Mouse (Mus musculus): Measurements from ENCODE around the gene Tsr2. TPM values are rescaled to one million over a fixed set of nuclear protein-coding genes. Genes with fewer than 3 reads are reported as not detected.

Gene Tsr2
- polyA plus RNA-seq, 1 experiment from 2014 or later, result 38.0 TPM

GRCm38 (mm10) chrX:151107301-151108067, 11.1 kb upstream of the Tsr2 start:
- Histone ChIP-seq H3K4me2 (no peak overlapping the region), H3K27me3 (ENCODE audit: insufficient read depth, low read length) (no peaks in the 10 kb centered on the region), H3K9ac (no peak overlapping the region), H3K9me3 (ENCODE audit: low read depth, low read length) (no peaks in the 10 kb centered on the region), H3K36me3 (ENCODE audit: insufficient read depth) (no peaks in the 10 kb centered on the region), H3K4me1 (ENCODE audit: insufficient read depth) (no peaks in the 10 kb centered on the region), H3K4me3 (ENCODE audit: low read depth, low read length) (no peak overlapping the region), H3K27ac (ENCODE audit: low read depth) (no peak overlapping the region)
- 51% methylated on average over 7 of the region's 7 CpGs for WGBS
- no peak for TF ChIP-seq CTCF (IDR thresholded peaks at IDR 0.05; ENCODE audit: low read depth)
- no peak for ATAC-seq (ENCODE audit: insufficient read depth)
- no peak for DNase-seq

- Histone ChIP-seq H3K27ac (ENCODE audit: low read depth) (no peak overlapping the region), H3K36me3 (ENCODE audit: insufficient read depth) (peaks cover 48% of the 10 kb centered on the region), H3K4me1 (ENCODE audit: insufficient read depth) (no peaks in the 10 kb centered on the region), H3K9me3 (ENCODE audit: low read depth, low read length) (no peaks in the 10 kb centered on the region), H3K27me3 (ENCODE audit: insufficient read depth, low read length) (no peaks in the 10 kb centered on the region), H3K4me3 (ENCODE audit: low read depth, low read length) (no peak overlapping the region), H3K9ac (no peak overlapping the region), H3K4me2 (no peak overlapping the region)
- no peak for ATAC-seq (ENCODE audit: insufficient read depth)
- TF ChIP-seq CTCF (IDR thresholded peaks at IDR 0.05; ENCODE audit: low read depth), result no peak
- DNase-seq, result no peak
- 70% methylated on average over 1 of the region's 1 CpGs for WGBS
Measured at GRCm38 (mm10) chrX:151087418-151087817, 8.9 kb downstream of the Tsr2 start.

DNA sequence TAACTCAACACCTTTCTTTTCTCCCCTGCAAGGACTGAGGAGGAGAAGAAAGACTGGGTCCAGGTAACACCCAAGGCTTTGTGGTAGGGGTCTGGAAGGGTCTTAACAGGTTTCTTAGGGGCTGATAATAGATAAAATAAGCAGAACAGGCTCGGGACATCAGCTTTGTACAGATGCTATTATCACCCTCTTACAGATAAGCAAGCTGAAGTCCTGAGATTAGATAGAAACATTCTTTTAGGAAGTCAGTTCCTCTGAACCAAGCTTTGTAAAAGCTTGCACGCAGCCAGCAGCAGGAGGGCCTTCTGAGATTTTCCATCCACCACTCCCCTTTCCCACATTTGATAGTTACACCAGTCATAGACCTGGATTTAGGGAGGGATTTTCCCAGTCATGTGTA, 10.7 kb downstream of the Tsr2 start:
- ATAC-seq (ENCODE audit: insufficient read depth), result no peak
- Histone ChIP-seq H3K4me1 (ENCODE audit: insufficient read depth) (no peaks in the 10 kb centered on the region), H3K27me3 (ENCODE audit: insufficient read depth, low read length) (no peaks in the 10 kb centered on the region), H3K27ac (ENCODE audit: low read depth) (no peak overlapping the region), H3K9ac (no peak overlapping the region), H3K4me2 (no peak overlapping the region), H3K36me3 (ENCODE audit: insufficient read depth) (peaks cover 44% of the 10 kb centered on the region), H3K4me3 (ENCODE audit: low read depth, low read length) (no peak overlapping the region), H3K9me3 (ENCODE audit: low read depth, low read length) (no peaks in the 10 kb centered on the region)
- no peak for DNase-seq
- TF ChIP-seq CTCF (IDR thresholded peaks at IDR 0.05; ENCODE audit: low read depth), result no peak
- 46% methylated on average over 2 of the region's 2 CpGs for WGBS

GRCm38 (mm10) chrX:151076941-151077485, 19.3 kb downstream of the Tsr2 start:
- no peaks in the 10 kb centered on the region for H3K9me3 ChIP-seq (ENCODE audit: low read depth, low read length)
- no peak for ATAC-seq (ENCODE audit: insufficient read depth)
- H3K4me1 ChIP-seq (ENCODE audit: insufficient read depth), result no peaks in the 10 kb centered on the region
- no peak for TF ChIP-seq CTCF (IDR thresholded peaks at IDR 0.05; ENCODE audit: low read depth)
- WGBS, result 80% methylated on average over 4 of the region's 4 CpGs
- no peak overlapping the region for H3K27ac ChIP-seq (ENCODE audit: low read depth)
- no peak overlapping the region for H3K4me3 ChIP-seq (ENCODE audit: low read depth, low read length)
- no peak for DNase-seq
- no peak overlapping the region for H3K9ac ChIP-seq
- no peak overlapping the region for H3K4me2 ChIP-seq
- peaks cover 42% of the 10 kb centered on the region; the same call in 1 of the 2 replicates for H3K36me3 ChIP-seq (ENCODE audit: insufficient read depth)
- no peaks in the 10 kb centered on the region for H3K27me3 ChIP-seq (ENCODE audit: insufficient read depth, low read length)

DNA sequence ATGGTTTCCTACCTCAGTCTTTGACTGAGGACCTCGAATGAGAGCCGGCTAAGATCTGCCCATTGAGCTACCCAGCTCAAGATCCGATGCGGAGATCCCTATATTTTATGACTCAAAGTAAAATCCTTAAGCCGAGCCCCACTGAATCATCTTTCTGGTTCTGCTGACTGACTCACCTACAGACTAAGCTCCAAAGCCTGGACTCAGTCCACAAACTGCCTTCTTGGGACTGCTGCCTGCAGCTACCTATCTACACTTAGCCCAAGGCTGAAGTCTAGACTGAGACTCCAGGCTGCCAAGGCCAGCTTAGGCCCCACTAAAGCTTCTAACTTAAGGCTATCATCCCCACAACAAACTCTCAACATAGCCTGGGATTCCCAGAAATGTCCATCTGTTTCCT, 20.3 kb downstream of the Tsr2 start:
- peaks cover 51% of the 10 kb centered on the region; the same call in 1 of the 2 replicates for H3K36me3 ChIP-seq (ENCODE audit: insufficient read depth)
- no peak overlapping the region for H3K9ac ChIP-seq
- H3K27ac ChIP-seq (ENCODE audit: low read depth), result no peak overlapping the region
- no peak for TF ChIP-seq CTCF (IDR thresholded peaks at IDR 0.05; ENCODE audit: low read depth)
- no peak overlapping the region for H3K4me3 ChIP-seq (ENCODE audit: low read depth, low read length)
- 93% methylated on average over 5 of the region's 5 CpGs for WGBS
- no peaks in the 10 kb centered on the region for H3K4me1 ChIP-seq (ENCODE audit: insufficient read depth)
- DNase-seq (no peak), ATAC-seq (ENCODE audit: insufficient read depth) (no peak)
- H3K27me3 ChIP-seq (ENCODE audit: insufficient read depth, low read length), result no peaks in the 10 kb centered on the region
- H3K4me2 ChIP-seq, result no peak overlapping the region
- H3K9me3 ChIP-seq (ENCODE audit: low read depth, low read length), result no peaks in the 10 kb centered on the region

DNA sequence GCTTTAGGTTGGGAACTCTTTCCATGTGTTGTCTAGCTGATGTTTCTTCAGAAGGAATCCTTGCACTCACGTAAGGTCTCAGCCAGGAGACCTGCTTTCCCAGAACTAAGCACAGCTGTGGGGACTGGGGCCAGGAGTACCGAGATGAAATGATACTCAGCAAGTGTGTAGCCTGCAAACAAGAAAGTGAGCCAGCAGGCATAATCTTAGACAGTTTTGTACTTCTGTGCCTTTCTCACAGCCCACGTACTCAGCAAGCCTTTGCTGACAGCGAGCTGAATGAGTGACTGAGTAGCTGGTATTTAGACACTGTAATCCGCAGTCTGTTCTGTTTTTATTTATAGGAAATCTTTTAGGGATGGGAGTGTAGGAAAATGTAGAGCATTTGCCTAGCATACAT, 28.5 kb downstream of the Tsr2 start:
- DNase-seq, result no peak

DNA sequence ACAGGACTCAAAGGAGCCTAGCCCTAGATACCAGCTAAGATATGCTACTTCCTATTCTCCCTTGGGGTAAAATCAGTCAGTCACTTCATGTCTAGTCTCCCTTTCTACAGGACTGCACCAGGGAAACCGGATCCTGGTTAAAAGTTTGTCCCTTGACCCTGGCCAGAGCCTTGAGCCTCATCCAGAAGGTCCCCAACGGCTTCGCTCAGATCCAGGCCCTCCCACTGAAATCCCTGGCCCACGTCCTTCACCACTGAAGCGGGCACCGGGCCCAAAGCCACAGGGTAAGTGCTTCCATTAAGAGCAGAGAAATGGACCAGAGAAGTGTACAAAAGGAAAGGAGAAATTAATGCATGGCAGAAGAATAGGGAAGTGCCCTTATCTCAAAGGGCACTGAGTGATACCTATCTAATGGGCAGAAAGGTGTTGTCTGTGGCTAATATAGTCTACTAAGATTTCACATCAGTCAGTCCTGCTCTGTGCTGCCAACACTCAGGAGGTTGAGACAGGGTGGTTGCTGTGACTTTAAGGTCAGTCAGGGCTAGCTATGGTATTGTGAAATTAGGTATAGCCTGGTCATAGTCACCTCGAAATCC, 30.2 kb downstream of the Tsr2 start:
- Histone ChIP-seq H3K36me3 (ENCODE audit: insufficient read depth) (peaks cover 15% of the 10 kb centered on the region; the same call in 1 of the 2 replicates), H3K9me3 (ENCODE audit: low read depth, low read length) (no peaks in the 10 kb centered on the region), H3K4me3 (ENCODE audit: low read depth, low read length) (no peak overlapping the region), H3K27me3 (ENCODE audit: insufficient read depth, low read length) (no peaks in the 10 kb centered on the region), H3K4me2 (no peak overlapping the region), H3K27ac (ENCODE audit: low read depth) (no peak overlapping the region), H3K9ac (no peak overlapping the region), H3K4me1 (ENCODE audit: insufficient read depth) (no peaks in the 10 kb centered on the region)
- no peak for TF ChIP-seq CTCF (IDR thresholded peaks at IDR 0.05; ENCODE audit: low read depth)
- WGBS, result 82% methylated on average over 7 of the region's 7 CpGs
- no peak for DNase-seq
- no peak for ATAC-seq (ENCODE audit: insufficient read depth)

More for the DNA sequence above, 28.5 kb downstream of the Tsr2 start:
- 92% methylated on average over 5 of the region's 5 CpGs for WGBS
- ATAC-seq (ENCODE audit: insufficient read depth), result no peak
- H3K4me1 ChIP-seq (ENCODE audit: insufficient read depth), result no peaks in the 10 kb centered on the region
- H3K4me3 ChIP-seq (ENCODE audit: low read depth, low read length), result no peak overlapping the region
- H3K27ac ChIP-seq (ENCODE audit: low read depth), result no peak overlapping the region
- H3K36me3 ChIP-seq (ENCODE audit: insufficient read depth), result peaks cover 32% of the 10 kb centered on the region; the same call in 1 of the 2 replicates
- no peaks in the 10 kb centered on the region for H3K9me3 ChIP-seq (ENCODE audit: low read depth, low read length)
- H3K27me3 ChIP-seq (ENCODE audit: insufficient read depth, low read length), result no peaks in the 10 kb centered on the region
- TF ChIP-seq CTCF (IDR thresholded peaks at IDR 0.05; ENCODE audit: low read depth), result no peak
- H3K4me2 ChIP-seq, result no peak overlapping the region
- H3K9ac ChIP-seq, result no peak overlapping the region

Measured in lung, embryonic 14.5 days (tissue).